Mouse (Mus musculus): ENCODE results near the gene Farp1. TPM values are rescaled to one million over a fixed set of nuclear protein-coding genes. Genes with fewer than 3 reads are reported as not detected.

Gene Farp1
- polyA plus RNA-seq, 1 experiment from 2014 or later = 17.3 TPM

- Histone ChIP-seq H3K4me2 (no peak overlapping the region), H3K27ac (no peak overlapping the region), H3K27me3 (replicated peaks) (no peaks in the 10 kb centered on the region), H3K9me3 (no peaks in the 10 kb centered on the region), H3K4me1 (peaks cover 9% of the 10 kb centered on the region), H3K36me3 (peaks cover 16% of the 10 kb centered on the region), H3K9ac (no peak overlapping the region), H3K4me3 (replicated peaks) (no peak overlapping the region)
- 64% methylated on average over 12 of the region's 12 CpGs for WGBS
- no peak for ATAC-seq (ENCODE audit: insufficient read depth, low FRiP score, low read depth)
These were observed 199.8 kb downstream of the Farp1 start for GRCm38 (mm10) chr14:121234741-121235307.

GRCm38 (mm10) chr14:121236736-121237135, 201.7 kb downstream of the Farp1 start:
- peaks cover 9% of the 10 kb centered on the region for H3K4me1 ChIP-seq
- 85% methylated on average over 4 of the region's 4 CpGs for WGBS
- H3K36me3 ChIP-seq = peaks cover 17% of the 10 kb centered on the region
- H3K9me3 ChIP-seq = no peaks in the 10 kb centered on the region
- H3K4me2 ChIP-seq = no peak overlapping the region
- no peak overlapping the region for H3K9ac ChIP-seq
- H3K27ac ChIP-seq = no peak overlapping the region
- no peak for ATAC-seq (ENCODE audit: insufficient read depth, low FRiP score, low read depth)
- H3K4me3 ChIP-seq (replicated peaks) = no peak overlapping the region
- no peaks in the 10 kb centered on the region for H3K27me3 ChIP-seq (replicated peaks)

- peaks cover 6% of the 10 kb centered on the region for H3K36me3 ChIP-seq
- no peak for ATAC-seq (ENCODE audit: insufficient read depth, low FRiP score, low read depth)
These were observed 203.7 kb downstream of the Farp1 start for GRCm38 (mm10) chr14:121238727-121239126.

GRCm38 (mm10) chr14:121239386-121239785, 204.4 kb downstream of the Farp1 start:
- H3K4me2 ChIP-seq = no peak overlapping the region
- 25% methylated on average over 8 of the region's 8 CpGs for WGBS
- no peaks in the 10 kb centered on the region for H3K9me3 ChIP-seq
- ATAC-seq (ENCODE audit: insufficient read depth, low FRiP score, low read depth) = peak; percentile 77; the same call in 1 of the 2 replicates
- peaks cover 9% of the 10 kb centered on the region for H3K4me1 ChIP-seq
- H3K27me3 ChIP-seq (replicated peaks) = no peaks in the 10 kb centered on the region
- no peak overlapping the region for H3K4me3 ChIP-seq (replicated peaks)
- H3K36me3 ChIP-seq = peaks cover 13% of the 10 kb centered on the region
- H3K27ac ChIP-seq = no peak overlapping the region
- H3K9ac ChIP-seq = no peak overlapping the region

More at GRCm38 (mm10) chr14:121238727-121239126, 203.7 kb downstream of the Farp1 start:
- Histone ChIP-seq H3K9ac (no peak overlapping the region), H3K4me1 (peaks cover 9% of the 10 kb centered on the region), H3K9me3 (no peaks in the 10 kb centered on the region), H3K27ac (no peak overlapping the region), H3K4me2 (no peak overlapping the region), H3K27me3 (replicated peaks) (no peaks in the 10 kb centered on the region), H3K4me3 (replicated peaks) (no peak overlapping the region)
- WGBS = 64% methylated on average over 10 of the region's 10 CpGs

GRCm38 (mm10) chr14:121244104-121244503, 209.1 kb downstream of the Farp1 start:
- Histone ChIP-seq H3K4me2 (no peak overlapping the region), H3K9ac (no peak overlapping the region), H3K36me3 (peaks cover 14% of the 10 kb centered on the region), H3K27me3 (replicated peaks) (no peaks in the 10 kb centered on the region), H3K4me3 (replicated peaks) (no peak overlapping the region), H3K27ac (no peak overlapping the region), H3K4me1 (peaks cover 2% of the 10 kb centered on the region; the same call in 1 of the 2 replicates), H3K9me3 (no peaks in the 10 kb centered on the region)
- 90% methylated on average over 15 of the region's 15 CpGs for WGBS
- no peak for ATAC-seq (ENCODE audit: insufficient read depth, low FRiP score, low read depth)

- no peak for ATAC-seq (ENCODE audit: insufficient read depth, low FRiP score, low read depth)
- 78% methylated on average over 14 of the region's 14 CpGs for WGBS
These were observed 211.2 kb downstream of the Farp1 start for GRCm38 (mm10) chr14:121246048-121246731.

GRCm38 (mm10) chr14:121247287-121247686, 212.3 kb downstream of the Farp1 start:
- peak overlapping the region; percentile 67; the same call in 1 of the 2 replicates for H3K27ac ChIP-seq
- H3K9me3 ChIP-seq = no peaks in the 10 kb centered on the region
- 56% methylated on average over 7 of the region's 7 CpGs for WGBS
- ATAC-seq (ENCODE audit: insufficient read depth, low FRiP score, low read depth) = no peak
- H3K4me2 ChIP-seq = no peak overlapping the region
- H3K4me1 ChIP-seq = no peaks in the 10 kb centered on the region
- H3K4me3 ChIP-seq (replicated peaks) = no peak overlapping the region
- no peaks in the 10 kb centered on the region for H3K27me3 ChIP-seq (replicated peaks)
- H3K36me3 ChIP-seq = peaks cover 13% of the 10 kb centered on the region
- H3K9ac ChIP-seq = no peak overlapping the region

More at GRCm38 (mm10) chr14:121246048-121246731, 211.2 kb downstream of the Farp1 start:
- Histone ChIP-seq H3K9ac (no peak overlapping the region), H3K27me3 (replicated peaks) (no peaks in the 10 kb centered on the region), H3K4me3 (replicated peaks) (no peak overlapping the region), H3K36me3 (peaks cover 13% of the 10 kb centered on the region), H3K4me1 (no peaks in the 10 kb centered on the region), H3K27ac (peak overlapping the region; percentile 31; the same call in 1 of the 2 replicates), H3K9me3 (no peaks in the 10 kb centered on the region), H3K4me2 (no peak overlapping the region)

- Histone ChIP-seq H3K36me3 (peaks cover 13% of the 10 kb centered on the region), H3K4me1 (no peaks in the 10 kb centered on the region), H3K27me3 (replicated peaks) (no peaks in the 10 kb centered on the region), H3K9me3 (no peaks in the 10 kb centered on the region), H3K27ac (no peak overlapping the region), H3K4me2 (no peak overlapping the region), H3K4me3 (replicated peaks) (no peak overlapping the region), H3K9ac (no peak overlapping the region)
- 82% methylated on average over 5 of the region's 5 CpGs for whole genome bisulfite sequencing
- ATAC-seq (ENCODE audit: insufficient read depth, low FRiP score, low read depth) = no peak
These were observed 213.3 kb downstream of the Farp1 start for GRCm38 (mm10) chr14:121248346-121248745.

GRCm38 (mm10) chr14:121251099-121251498, 216.1 kb downstream of the Farp1 start:
- WGBS = 81% methylated on average over 5 of the region's 5 CpGs
- Histone ChIP-seq H3K4me2 (no peak overlapping the region), H3K27me3 (replicated peaks) (no peaks in the 10 kb centered on the region), H3K9me3 (no peaks in the 10 kb centered on the region), H3K4me3 (replicated peaks) (no peak overlapping the region), H3K27ac (no peak overlapping the region), H3K9ac (no peak overlapping the region), H3K36me3 (0 out of 2 replicates have a peak, but pooled peaks cover 4% of the 10 kb centered on the region), H3K4me1 (no peaks in the 10 kb centered on the region)
- no peak for ATAC-seq (ENCODE audit: insufficient read depth, low FRiP score, low read depth)

- Histone ChIP-seq H3K4me3 (replicated peaks) (no peak overlapping the region), H3K9ac (no peak overlapping the region), H3K4me2 (no peak overlapping the region), H3K27ac (0 out of 2 replicates have a peak overlapping the region, but pooled peaks have one; percentile 3), H3K36me3 (0 out of 2 replicates have a peak, but pooled peaks cover 4% of the 10 kb centered on the region), H3K9me3 (no peaks in the 10 kb centered on the region), H3K4me1 (no peaks in the 10 kb centered on the region), H3K27me3 (replicated peaks) (no peaks in the 10 kb centered on the region)
- 54% methylated on average over 4 of the region's 4 CpGs for WGBS
- no peak for ATAC-seq (ENCODE audit: insufficient read depth, low FRiP score, low read depth)
These were observed 216.7 kb downstream of the Farp1 start for GRCm38 (mm10) chr14:121251708-121252107.

GRCm38 (mm10) chr14:121252542-121252941, 217.5 kb downstream of the Farp1 start:
- Histone ChIP-seq H3K4me2 (no peak overlapping the region), H3K9me3 (no peaks in the 10 kb centered on the region), H3K27me3 (replicated peaks) (no peaks in the 10 kb centered on the region), H3K4me1 (no peaks in the 10 kb centered on the region), H3K27ac (no peak overlapping the region), H3K9ac (no peak overlapping the region), H3K36me3 (0 out of 2 replicates have a peak, but pooled peaks cover 4% of the 10 kb centered on the region), H3K4me3 (replicated peaks) (no peak overlapping the region)
- WGBS = 83% methylated on average over 10 of the region's 10 CpGs
- ATAC-seq (ENCODE audit: insufficient read depth, low FRiP score, low read depth) = no peak

GRCm38 (mm10) chr14:121254869-121255268, 219.9 kb downstream of the Farp1 start:
- 87% methylated on average over 10 of the region's 10 CpGs for WGBS
- H3K4me3 ChIP-seq (replicated peaks) = no peak overlapping the region
- no peak overlapping the region for H3K9ac ChIP-seq
- ATAC-seq (ENCODE audit: insufficient read depth, low FRiP score, low read depth) = no peak
- H3K9me3 ChIP-seq = no peaks in the 10 kb centered on the region
- H3K36me3 ChIP-seq = 0 out of 2 replicates have a peak, but pooled peaks cover 4% of the 10 kb centered on the region
- H3K4me2 ChIP-seq = no peak overlapping the region
- H3K4me1 ChIP-seq = no peaks in the 10 kb centered on the region
- no peaks in the 10 kb centered on the region for H3K27me3 ChIP-seq (replicated peaks)
- H3K27ac ChIP-seq = no peak overlapping the region

Data from stomach, embryonic 15.5 days (tissue).